Mouse (Mus musculus) E14TG2a.4 (cell line): ENCODE measurements around the gene Gadd45b.

Experiments
- CTCF ChIP-seq: conservative IDR thresholded peaks from 2 replicates; pipeline ENCODE4 v1.5.1; 2014; ENCODE audit warnings: low read length
- NANOG ChIP-seq: IDR thresholded peaks from 2 replicates; pipeline ENCODE4 v1.6.1; 2014; ENCODE audit warnings: borderline replicate concordance, low read length, mixed read lengths

DNA sequence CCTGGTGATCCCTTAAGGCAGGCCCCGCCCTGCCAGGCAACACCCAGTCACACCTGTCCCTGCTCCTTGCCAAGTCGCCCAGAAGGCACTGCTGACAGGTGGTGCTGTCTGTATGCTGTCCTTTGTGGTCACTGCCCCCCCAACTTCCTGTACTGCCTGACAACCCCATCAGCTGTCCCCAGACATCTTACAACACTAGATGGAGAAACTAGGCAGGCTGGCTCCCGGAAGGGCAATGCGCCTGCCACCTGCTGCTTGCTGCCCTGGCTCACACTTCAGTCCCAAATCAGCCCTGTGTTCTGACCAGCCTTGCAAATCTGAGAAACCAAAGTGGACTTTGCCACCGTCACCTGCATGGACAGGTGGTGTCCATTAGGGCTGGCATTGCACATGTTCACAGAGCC is 15.6 kb upstream of the Gadd45b start:
- TF ChIP-seq CTCF (no peak), NANOG (no peak)
